Mouse (Mus musculus): ENCODE measurements around the gene Nadk. TPM values are rescaled to one million over a fixed set of nuclear protein-coding genes. Genes with fewer than 3 reads are reported as not detected.

Nadk gene
- polyA plus RNA-seq, 1 experiment from 2014 or later = 110 TPM

- no peaks in the 10 kb centered on the region for H3K9me3 ChIP-seq (ENCODE audit: low read length)
- H3K27me3 ChIP-seq (ENCODE audit: insufficient read depth, low read length) = no peaks in the 10 kb centered on the region
- H3K9ac ChIP-seq (replicated peaks; ENCODE audit: low read length) = no peak overlapping the region
- H3K27ac ChIP-seq (ENCODE audit: low read length) = no peak overlapping the region
- 92% methylated on average over 6 of the region's 6 CpGs for WGBS
- H3K36me3 ChIP-seq (ENCODE audit: insufficient read depth, low read length) = peaks cover 68% of the 10 kb centered on the region
- H3K4me1 ChIP-seq (ENCODE audit: insufficient read depth, low read length) = 0 out of 2 replicates have a peak, but pooled peaks cover 2% of the 10 kb centered on the region
- no peak overlapping the region for H3K4me3 ChIP-seq (ENCODE audit: low read length)
- H3K4me2 ChIP-seq (replicated peaks; ENCODE audit: low read depth, low read length) = no peak overlapping the region
- no peak for ATAC-seq (ENCODE audit: low FRiP score, low TSS enrichment)
These were observed 9.2 kb upstream of the Nadk start for GRCm38 (mm10) chr4:155552917-155553532.

- H3K4me3 ChIP-seq (ENCODE audit: low read length) = no peak overlapping the region
- no peak for ATAC-seq (ENCODE audit: low FRiP score, low TSS enrichment)
- H3K36me3 ChIP-seq (ENCODE audit: insufficient read depth, low read length) = peaks cover 78% of the 10 kb centered on the region
- H3K4me1 ChIP-seq (ENCODE audit: insufficient read depth, low read length) = no peaks in the 10 kb centered on the region
- H3K4me2 ChIP-seq (replicated peaks; ENCODE audit: low read depth, low read length) = no peak overlapping the region
- WGBS = 79% methylated on average over 4 of the region's 4 CpGs
- no peak overlapping the region for H3K27ac ChIP-seq (ENCODE audit: low read length)
- H3K27me3 ChIP-seq (ENCODE audit: insufficient read depth, low read length) = no peaks in the 10 kb centered on the region
- H3K9ac ChIP-seq (replicated peaks; ENCODE audit: low read length) = no peak overlapping the region
- H3K9me3 ChIP-seq (ENCODE audit: low read length) = no peaks in the 10 kb centered on the region
These were observed 7.3 kb upstream of the Nadk start for GRCm38 (mm10) chr4:155554880-155555279.

GRCm38 (mm10) chr4:155555464-155555863, 6.7 kb upstream of the Nadk start:
- no peak for ATAC-seq (ENCODE audit: low FRiP score, low TSS enrichment)
- Histone ChIP-seq H3K4me2 (replicated peaks; ENCODE audit: low read depth, low read length) (no peak overlapping the region), H3K4me3 (ENCODE audit: low read length) (no peak overlapping the region), H3K4me1 (ENCODE audit: insufficient read depth, low read length) (no peaks in the 10 kb centered on the region), H3K27ac (ENCODE audit: low read length) (no peak overlapping the region), H3K27me3 (ENCODE audit: insufficient read depth, low read length) (no peaks in the 10 kb centered on the region), H3K9ac (replicated peaks; ENCODE audit: low read length) (no peak overlapping the region), H3K36me3 (ENCODE audit: insufficient read depth, low read length) (peaks cover 83% of the 10 kb centered on the region), H3K9me3 (ENCODE audit: low read length) (no peaks in the 10 kb centered on the region)
- 72% methylated on average over 1 of the region's 1 CpGs for WGBS

- Histone ChIP-seq H3K27me3 (ENCODE audit: insufficient read depth, low read length) (no peaks in the 10 kb centered on the region), H3K36me3 (ENCODE audit: insufficient read depth, low read length) (peaks cover 55% of the 10 kb centered on the region), H3K4me2 (replicated peaks; ENCODE audit: low read depth, low read length) (no peak overlapping the region), H3K4me3 (ENCODE audit: low read length) (no peak overlapping the region), H3K4me1 (ENCODE audit: insufficient read depth, low read length) (peaks cover 16% of the 10 kb centered on the region), H3K9me3 (ENCODE audit: low read length) (no peaks in the 10 kb centered on the region), H3K27ac (ENCODE audit: low read length) (no peak overlapping the region), H3K9ac (replicated peaks; ENCODE audit: low read length) (no peak overlapping the region)
- ATAC-seq (ENCODE audit: low FRiP score, low TSS enrichment) = no peak
- WGBS = 40% methylated on average over 6 of the region's 6 CpGs
These were observed 2.7 kb upstream of the Nadk start for GRCm38 (mm10) chr4:155559454-155559853.

GRCm38 (mm10) chr4:155560932-155561331, 1.2 kb upstream of the Nadk start:
- H3K9ac ChIP-seq (replicated peaks; ENCODE audit: low read length) = no peak overlapping the region
- ATAC-seq (ENCODE audit: low FRiP score, low TSS enrichment) = no peak
- H3K36me3 ChIP-seq (ENCODE audit: insufficient read depth, low read length) = peaks cover 41% of the 10 kb centered on the region
- 65% methylated on average over 2 of the region's 2 CpGs for WGBS
- no peak overlapping the region for H3K4me3 ChIP-seq (ENCODE audit: low read length)
- peaks cover 29% of the 10 kb centered on the region for H3K4me1 ChIP-seq (ENCODE audit: insufficient read depth, low read length)
- H3K27me3 ChIP-seq (ENCODE audit: insufficient read depth, low read length) = no peaks in the 10 kb centered on the region
- no peak overlapping the region for H3K4me2 ChIP-seq (replicated peaks; ENCODE audit: low read depth, low read length)
- H3K9me3 ChIP-seq (ENCODE audit: low read length) = no peaks in the 10 kb centered on the region
- no peak overlapping the region for H3K27ac ChIP-seq (ENCODE audit: low read length)

GRCm38 (mm10) chr4:155562725-155563399, 684 bp downstream of the Nadk start:
- Histone ChIP-seq H3K9ac (replicated peaks; ENCODE audit: low read length) (peak overlapping the region; percentile 55), H3K4me1 (ENCODE audit: insufficient read depth, low read length) (peaks cover 37% of the 10 kb centered on the region), H3K9me3 (ENCODE audit: low read length) (no peaks in the 10 kb centered on the region), H3K36me3 (ENCODE audit: insufficient read depth, low read length) (peaks cover 26% of the 10 kb centered on the region), H3K4me2 (replicated peaks; ENCODE audit: low read depth, low read length) (peak overlapping the region; percentile 57), H3K27ac (ENCODE audit: low read length) (peak overlapping the region; percentile 88), H3K4me3 (ENCODE audit: low read length) (peak overlapping the region; percentile 84), H3K27me3 (ENCODE audit: insufficient read depth, low read length) (no peaks in the 10 kb centered on the region)
- peak; percentile 19 for ATAC-seq (ENCODE audit: low FRiP score, low TSS enrichment)
- 1% methylated on average over 18 of the region's 19 CpGs for WGBS

- H3K9ac ChIP-seq (replicated peaks; ENCODE audit: low read length) = peak overlapping the region; percentile 82
- H3K27me3 ChIP-seq (ENCODE audit: insufficient read depth, low read length) = no peaks in the 10 kb centered on the region
- under 1% methylated on average over 69 of the region's 69 CpGs for WGBS
- peak overlapping the region; percentile 81 for H3K4me2 ChIP-seq (replicated peaks; ENCODE audit: low read depth, low read length)
- peaks cover 37% of the 10 kb centered on the region for H3K4me1 ChIP-seq (ENCODE audit: insufficient read depth, low read length)
- no peaks in the 10 kb centered on the region for H3K9me3 ChIP-seq (ENCODE audit: low read length)
- peak overlapping the region; percentile 89 for H3K27ac ChIP-seq (ENCODE audit: low read length)
- peak overlapping the region; percentile 84 for H3K4me3 ChIP-seq (ENCODE audit: low read length)
- peaks cover 19% of the 10 kb centered on the region for H3K36me3 ChIP-seq (ENCODE audit: insufficient read depth, low read length)
- ATAC-seq (ENCODE audit: low FRiP score, low TSS enrichment) = peak; percentile 97
These were observed 1.4 kb downstream of the Nadk start for GRCm38 (mm10) chr4:155563400-155564231.

- Histone ChIP-seq H3K9ac (replicated peaks; ENCODE audit: low read length) (peak overlapping the region; percentile 82), H3K4me3 (ENCODE audit: low read length) (peak overlapping the region; percentile 84), H3K4me2 (replicated peaks; ENCODE audit: low read depth, low read length) (peak overlapping the region; percentile 81), H3K9me3 (ENCODE audit: low read length) (no peaks in the 10 kb centered on the region), H3K36me3 (ENCODE audit: insufficient read depth, low read length) (peaks cover 13% of the 10 kb centered on the region), H3K27me3 (ENCODE audit: insufficient read depth, low read length) (no peaks in the 10 kb centered on the region), H3K27ac (ENCODE audit: low read length) (peak overlapping the region; percentile 89), H3K4me1 (ENCODE audit: insufficient read depth, low read length) (peaks cover 37% of the 10 kb centered on the region)
- 9% methylated on average over 20 of the region's 20 CpGs for WGBS
- no peak for ATAC-seq (ENCODE audit: low FRiP score, low TSS enrichment)
These were observed 2.3 kb downstream of the Nadk start for GRCm38 (mm10) chr4:155564315-155565069.

- WGBS = 37% methylated on average over 8 of the region's 8 CpGs
- H3K4me1 ChIP-seq (ENCODE audit: insufficient read depth, low read length) = peaks cover 34% of the 10 kb centered on the region
- H3K27me3 ChIP-seq (ENCODE audit: insufficient read depth, low read length) = no peaks in the 10 kb centered on the region
- H3K4me2 ChIP-seq (replicated peaks; ENCODE audit: low read depth, low read length) = peak overlapping the region; percentile 25; the same call in 1 of the 2 replicates
- H3K4me3 ChIP-seq (ENCODE audit: low read length) = no peak overlapping the region
- H3K27ac ChIP-seq (ENCODE audit: low read length) = peak overlapping the region; percentile 60
- H3K9me3 ChIP-seq (ENCODE audit: low read length) = no peaks in the 10 kb centered on the region
- H3K36me3 ChIP-seq (ENCODE audit: insufficient read depth, low read length) = no peaks in the 10 kb centered on the region
- ATAC-seq (ENCODE audit: low FRiP score, low TSS enrichment) = no peak
- peak overlapping the region; percentile 24; the same call in 1 of the 2 replicates for H3K9ac ChIP-seq (replicated peaks; ENCODE audit: low read length)
These were observed 4.4 kb downstream of the Nadk start for GRCm38 (mm10) chr4:155566555-155566954.

Measured in kidney, embryonic 16.5 days (tissue).